Mouse (Mus musculus): ENCODE measurements around the gene Neurl2. TPM values are rescaled to one million over a fixed set of nuclear protein-coding genes. Genes with fewer than 3 reads are reported as not detected.
"Not testable (repeated sequence)": the region's sequence is repeated elsewhere in the genome, so short reads cannot be mapped to it uniquely, and the experiment has no call there.

Gene Neurl2
- polyA plus RNA-seq, 1 experiment from 2014 or later = 4.6 TPM

GRCm38 (mm10) chr2:164877376-164878215 lies 44.3 kb upstream of the Neurl2 start:
- Histone ChIP-seq H3K4me3 (ENCODE audit: low read depth, low read length) (peak overlapping the region; percentile 98), H3K4me2 (replicated peaks; ENCODE audit: low read depth) (peak overlapping the region; percentile 97; the same call in 1 of the 2 replicates)
- 65% methylated on average over 11 of the region's 11 CpGs for WGBS
- not testable (repeated sequence) for H3K27me3 ChIP-seq (replicated peaks; ENCODE audit: control insufficient read depth, insufficient read depth, low read length); ATAC-seq; H3K27ac ChIP-seq (ENCODE audit: low read depth, low read length); H3K4me1 ChIP-seq (replicated peaks; ENCODE audit: control insufficient read depth, insufficient read depth, low read length); H3K9me3 ChIP-seq (ENCODE audit: control insufficient read depth); H3K9ac ChIP-seq (ENCODE audit: low read depth, low read length); H3K36me3 ChIP-seq (ENCODE audit: control insufficient read depth, insufficient read depth)
- TF ChIP-seq CTCF (IDR thresholded peaks at IDR 0.05; ENCODE audit: low read depth) = peak; percentile 42

GRCm38 (mm10) chr2:164875648-164876047 lies 42.4 kb upstream of the Neurl2 start:
- peak; percentile 24 for TF ChIP-seq CTCF (IDR thresholded peaks at IDR 0.05; ENCODE audit: low read depth)
- H3K9ac ChIP-seq (ENCODE audit: low read depth, low read length); H3K27ac ChIP-seq (ENCODE audit: low read depth, low read length); H3K4me3 ChIP-seq (ENCODE audit: low read depth, low read length); H3K4me1 ChIP-seq (replicated peaks; ENCODE audit: control insufficient read depth, insufficient read depth, low read length); H3K27me3 ChIP-seq (replicated peaks; ENCODE audit: control insufficient read depth, insufficient read depth, low read length); H3K4me2 ChIP-seq (replicated peaks; ENCODE audit: low read depth); ATAC-seq; H3K9me3 ChIP-seq (ENCODE audit: control insufficient read depth); H3K36me3 ChIP-seq (ENCODE audit: control insufficient read depth, insufficient read depth): not testable (repeated sequence)
- WGBS = 53% methylated on average over 2 of the region's 2 CpGs

- no peak overlapping the region for H3K4me2 ChIP-seq (replicated peaks; ENCODE audit: low read depth)
- H3K27ac ChIP-seq (ENCODE audit: low read depth, low read length) = peak overlapping the region; percentile 46
- 21% methylated on average over 1 of the region's 1 CpGs for WGBS
- H3K9ac ChIP-seq (ENCODE audit: low read depth, low read length) = no peak overlapping the region
- H3K4me3 ChIP-seq (ENCODE audit: low read depth, low read length) = no peak overlapping the region
- ATAC-seq = no peak
- H3K4me1 ChIP-seq (replicated peaks; ENCODE audit: control insufficient read depth, insufficient read depth, low read length) = peaks cover 3% of the 10 kb centered on the region; the same call in 1 of the 2 replicates
- H3K9me3 ChIP-seq (ENCODE audit: control insufficient read depth) = no peaks in the 10 kb centered on the region
- TF ChIP-seq CTCF (IDR thresholded peaks at IDR 0.05; ENCODE audit: low read depth) = no peak
- no peaks in the 10 kb centered on the region for H3K27me3 ChIP-seq (replicated peaks; ENCODE audit: control insufficient read depth, insufficient read depth, low read length)
- no peaks in the 10 kb centered on the region; the same call in 1 of the 2 replicates for H3K36me3 ChIP-seq (ENCODE audit: control insufficient read depth, insufficient read depth)
These were observed 41.0 kb upstream of the Neurl2 start for GRCm38 (mm10) chr2:164874239-164874769.

- Histone ChIP-seq H3K4me3 (ENCODE audit: low read depth, low read length) (no peak overlapping the region), H3K9ac (ENCODE audit: low read depth, low read length) (no peak overlapping the region), H3K27me3 (replicated peaks; ENCODE audit: control insufficient read depth, insufficient read depth, low read length) (no peaks in the 10 kb centered on the region), H3K9me3 (ENCODE audit: control insufficient read depth) (no peaks in the 10 kb centered on the region), H3K4me2 (replicated peaks; ENCODE audit: low read depth) (no peak overlapping the region), H3K36me3 (ENCODE audit: control insufficient read depth, insufficient read depth) (no peaks in the 10 kb centered on the region; the same call in 1 of the 2 replicates), H3K27ac (ENCODE audit: low read depth, low read length) (peak overlapping the region; percentile 46; the same call in 1 of the 2 replicates), H3K4me1 (replicated peaks; ENCODE audit: control insufficient read depth, insufficient read depth, low read length) (peaks cover 3% of the 10 kb centered on the region; the same call in 1 of the 2 replicates)
- no peak for ATAC-seq
- 44% methylated on average over 3 of the region's 3 CpGs for WGBS
- TF ChIP-seq CTCF (IDR thresholded peaks at IDR 0.05; ENCODE audit: low read depth) = no peak
These were observed 40.4 kb upstream of the Neurl2 start for GRCm38 (mm10) chr2:164873621-164874020.

- no peak overlapping the region for H3K9ac ChIP-seq (ENCODE audit: low read depth, low read length)
- H3K27ac ChIP-seq (ENCODE audit: low read depth, low read length) = no peak overlapping the region
- H3K27me3 ChIP-seq (replicated peaks; ENCODE audit: control insufficient read depth, insufficient read depth, low read length) = no peaks in the 10 kb centered on the region
- H3K9me3 ChIP-seq (ENCODE audit: control insufficient read depth) = no peaks in the 10 kb centered on the region
- no peaks in the 10 kb centered on the region for H3K36me3 ChIP-seq (ENCODE audit: control insufficient read depth, insufficient read depth)
- H3K4me3 ChIP-seq (ENCODE audit: low read depth, low read length) = no peak overlapping the region
- ATAC-seq = peak; percentile 67
- 48% methylated on average over 6 of the region's 6 CpGs for WGBS
- TF ChIP-seq CTCF (IDR thresholded peaks at IDR 0.05; ENCODE audit: low read depth) = peak; percentile 45
- H3K4me1 ChIP-seq (replicated peaks; ENCODE audit: control insufficient read depth, insufficient read depth, low read length) = peaks cover 3% of the 10 kb centered on the region; the same call in 1 of the 2 replicates
- no peak overlapping the region for H3K4me2 ChIP-seq (replicated peaks; ENCODE audit: low read depth)
These were observed 38.5 kb upstream of the Neurl2 start for GRCm38 (mm10) chr2:164871602-164872303.

- Histone ChIP-seq H3K27me3 (replicated peaks; ENCODE audit: control insufficient read depth, insufficient read depth, low read length) (no peaks in the 10 kb centered on the region), H3K27ac (ENCODE audit: low read depth, low read length) (no peak overlapping the region), H3K9ac (ENCODE audit: low read depth, low read length) (no peak overlapping the region), H3K36me3 (ENCODE audit: control insufficient read depth, insufficient read depth) (no peaks in the 10 kb centered on the region), H3K9me3 (ENCODE audit: control insufficient read depth) (no peaks in the 10 kb centered on the region), H3K4me3 (ENCODE audit: low read depth, low read length) (no peak overlapping the region), H3K4me2 (replicated peaks; ENCODE audit: low read depth) (no peak overlapping the region), H3K4me1 (replicated peaks; ENCODE audit: control insufficient read depth, insufficient read depth, low read length) (peaks cover 3% of the 10 kb centered on the region; the same call in 1 of the 2 replicates)
- TF ChIP-seq CTCF (IDR thresholded peaks at IDR 0.05; ENCODE audit: low read depth) = no peak
- ATAC-seq = no peak
- 51% methylated on average over 7 of the region's 7 CpGs for WGBS
These were observed 35.2 kb upstream of the Neurl2 start for GRCm38 (mm10) chr2:164868491-164868890.

All from intestine, postnatal 0 days (tissue).